Mouse (Mus musculus): ENCODE results near the gene Cib4.

The Cib4 gene

DNA sequence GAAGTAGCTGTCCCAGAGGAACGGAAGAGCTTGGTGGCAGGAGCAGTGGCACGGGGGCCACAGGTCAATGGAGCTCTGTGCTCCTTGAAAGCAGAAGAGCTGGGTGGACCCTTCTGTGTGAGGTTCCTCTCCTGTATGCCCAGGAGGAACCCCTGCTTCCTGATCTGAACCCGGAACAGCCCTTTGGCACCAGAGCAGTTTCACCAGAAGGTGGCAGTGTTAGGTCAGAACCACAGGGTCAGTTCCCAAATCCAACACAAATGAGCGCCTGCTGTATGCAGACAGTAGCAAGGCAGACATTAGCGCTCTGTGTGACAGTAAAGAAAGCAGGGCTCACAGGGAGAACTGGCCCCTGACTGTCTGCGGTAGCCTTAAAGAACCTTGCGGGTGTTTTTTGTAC is 29.3 kb downstream of the Cib4 start:
- DNase-seq, result peak; percentile 79 to 85

DNA sequence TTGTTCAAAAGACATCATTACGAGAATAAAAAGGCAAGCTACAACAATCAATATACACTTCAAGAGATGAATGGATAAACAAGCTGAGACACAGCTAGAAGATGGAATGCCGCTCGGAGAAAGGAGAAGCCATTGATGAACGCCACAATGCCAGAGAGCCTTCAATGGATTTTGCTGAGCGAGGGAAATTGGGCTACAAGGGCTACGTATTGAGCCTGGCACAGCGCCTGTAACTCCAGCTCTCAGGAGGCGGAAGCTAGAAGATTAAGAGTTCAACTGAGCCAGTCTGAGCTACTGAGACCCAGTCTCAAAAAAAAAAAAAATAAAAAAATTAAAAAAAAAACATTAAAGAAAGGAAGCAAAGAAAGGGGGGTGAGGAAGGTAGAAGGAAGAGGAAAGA is 32.5 kb downstream of the Cib4 start:
- DNase-seq, result peak; percentile 39 to 52

DNA sequence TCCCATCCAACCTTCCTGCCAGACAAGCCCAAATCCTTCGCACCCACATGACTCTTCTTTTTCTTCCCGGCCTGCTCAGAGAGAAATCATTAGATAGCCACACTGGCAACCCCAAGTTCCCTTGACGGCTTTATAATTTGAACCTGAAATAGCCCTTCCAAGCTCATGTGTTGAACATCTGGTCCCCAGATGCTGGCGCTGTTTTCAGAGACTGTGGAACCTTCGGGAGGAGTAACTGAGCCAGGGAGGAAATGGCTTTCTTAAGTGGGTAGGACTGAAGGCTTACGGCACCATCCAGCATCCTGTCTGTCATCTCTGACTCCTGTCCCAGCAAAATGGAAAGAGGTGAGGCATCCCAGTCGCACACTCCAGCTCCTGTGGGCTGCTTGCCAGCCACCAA is 48.3 kb downstream of the Cib4 start:
- no peak for DNase-seq

DNA sequence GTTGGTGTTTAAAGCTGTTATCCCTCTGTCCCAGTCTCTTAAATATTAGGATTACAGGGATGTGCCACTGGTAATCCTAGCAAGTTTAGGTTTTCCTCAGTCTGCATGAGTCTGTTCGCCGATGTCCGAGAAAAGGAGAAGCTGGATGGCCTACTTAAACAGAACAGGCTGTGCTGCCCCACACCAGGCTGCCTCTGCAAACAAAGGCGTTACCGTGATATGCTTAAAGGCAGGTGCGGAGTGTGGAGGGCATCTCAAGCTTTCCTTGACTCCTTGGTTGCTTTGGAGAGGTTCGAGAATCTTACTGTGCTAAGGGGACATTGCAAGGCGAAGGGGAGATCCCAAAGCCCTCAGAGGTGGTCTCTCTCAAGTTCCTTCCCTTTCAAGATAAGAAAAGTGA is 48.8 kb downstream of the Cib4 start:
- no peak for DNase-seq

DNA sequence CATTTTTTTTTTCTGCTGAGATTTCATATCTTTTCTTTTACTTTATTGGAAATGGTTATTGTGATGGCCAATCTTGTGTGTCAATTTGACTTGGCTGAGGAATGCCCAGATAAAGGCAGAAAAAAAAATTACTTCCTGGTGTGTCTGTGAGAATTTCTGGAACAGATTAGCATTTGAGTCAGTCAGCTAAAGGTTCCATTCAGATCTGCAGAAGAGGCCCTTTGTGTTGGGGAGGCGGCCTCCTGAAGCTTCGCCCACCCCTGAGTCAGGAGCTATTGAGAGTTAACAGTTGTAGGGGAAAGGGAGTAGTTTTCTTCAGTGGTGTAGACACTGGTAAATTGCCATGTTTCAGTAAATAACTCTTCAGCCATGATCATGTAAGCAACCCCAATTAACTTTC is 50.3 kb downstream of the Cib4 start:
- no peak for DNase-seq

DNA sequence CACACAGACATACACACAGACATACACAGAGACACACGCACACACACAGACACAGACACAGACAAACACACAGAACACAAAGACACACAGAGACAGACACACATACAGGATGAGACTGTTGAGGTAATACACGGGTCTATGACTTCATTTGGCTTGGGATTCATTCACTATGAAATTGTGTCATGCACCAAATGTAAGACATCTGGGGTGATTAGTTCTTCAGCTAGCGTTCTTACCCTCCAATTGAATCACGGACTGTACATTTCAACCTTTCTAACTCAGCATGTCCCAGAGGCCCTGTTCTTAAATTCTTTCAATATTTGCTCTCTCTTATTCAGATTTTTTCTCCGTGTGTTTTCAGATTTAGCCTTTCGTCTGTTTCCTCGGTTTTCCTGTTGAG is 51.0 kb downstream of the Cib4 start:
- no peak for DNase-seq

DNA sequence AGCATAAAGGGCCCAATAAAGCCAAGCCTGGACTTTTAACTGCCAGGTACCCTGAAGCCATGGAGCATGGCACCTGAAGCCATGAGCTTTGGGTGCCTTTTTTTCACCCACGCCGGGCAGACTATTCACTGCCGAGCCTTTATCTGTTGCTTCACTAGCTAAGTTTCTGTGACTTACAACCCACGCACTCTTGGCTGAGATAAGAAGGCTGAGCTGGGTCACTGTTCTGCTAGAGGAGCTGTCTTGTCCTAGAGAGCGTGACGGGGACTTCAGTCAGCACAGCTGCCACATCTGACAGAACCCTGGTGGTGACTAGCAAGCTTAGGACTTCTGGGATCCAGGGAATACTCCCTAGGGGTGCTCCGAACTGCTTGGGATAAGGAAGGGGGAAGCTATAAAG is 51.9 kb downstream of the Cib4 start:
- no peak for DNase-seq

DNA sequence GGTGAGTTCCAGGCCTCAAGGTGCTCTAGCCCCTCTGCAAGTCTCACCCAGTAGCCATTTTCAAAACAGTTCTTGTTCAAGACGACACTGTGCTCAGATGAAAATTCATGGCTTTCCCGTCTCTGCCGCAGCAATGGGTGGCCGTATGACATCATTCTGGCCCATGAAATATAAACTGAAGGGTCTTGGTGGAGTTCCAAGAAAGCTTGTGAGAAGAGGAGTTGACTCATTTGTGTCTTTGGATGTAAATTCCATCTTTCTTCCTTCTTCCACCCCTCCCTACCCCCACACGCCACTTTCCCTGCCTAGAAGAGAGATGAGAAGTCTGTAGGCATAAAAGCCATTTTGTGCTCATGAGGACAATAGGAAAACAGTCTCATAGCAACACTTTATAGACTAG is 54.8 kb downstream of the Cib4 start:
- DNase-seq, result no peak

DNA sequence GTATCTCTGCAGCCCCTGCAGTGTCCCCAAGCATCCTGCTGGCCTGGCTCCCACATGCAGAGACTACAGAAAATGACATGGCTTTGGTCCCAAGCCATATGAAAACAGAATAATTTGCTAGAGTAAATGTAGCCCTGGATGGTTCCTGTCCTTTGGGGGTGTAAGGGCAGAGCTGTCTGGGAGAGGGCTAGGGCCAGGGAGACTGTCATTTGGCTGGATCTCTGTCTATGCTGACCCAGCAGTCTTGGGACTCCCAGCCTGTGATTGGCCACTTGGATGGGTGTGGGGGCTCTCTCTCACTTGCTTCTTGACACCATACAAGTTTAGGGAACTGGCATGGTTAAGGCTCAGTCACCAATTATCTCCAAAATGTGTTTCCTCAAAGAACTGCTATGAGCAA is 55.4 kb downstream of the Cib4 start:
- no peak for DNase-seq

DNA sequence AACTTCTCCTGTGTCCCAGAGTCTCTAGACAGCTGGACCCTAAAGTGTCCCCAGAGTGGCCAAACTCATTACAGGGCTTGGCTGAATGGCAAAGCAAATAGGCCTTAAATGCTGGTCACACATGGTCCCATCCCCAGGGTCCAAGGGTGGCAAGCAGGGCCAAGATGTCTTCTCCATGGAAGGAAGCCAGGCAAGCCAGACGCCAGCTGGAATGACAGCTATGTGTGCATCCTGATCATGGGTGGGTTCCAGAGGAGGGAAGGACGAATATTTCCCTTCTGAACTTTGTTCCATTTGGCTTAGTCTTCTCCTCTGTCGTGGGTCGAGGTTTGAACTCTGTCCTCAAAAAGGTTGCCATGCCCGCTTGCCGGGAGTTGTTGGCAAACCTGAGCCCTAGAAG is 60.5 kb downstream of the Cib4 start:
- peak; percentile 81 to 86 for DNase-seq

DNA sequence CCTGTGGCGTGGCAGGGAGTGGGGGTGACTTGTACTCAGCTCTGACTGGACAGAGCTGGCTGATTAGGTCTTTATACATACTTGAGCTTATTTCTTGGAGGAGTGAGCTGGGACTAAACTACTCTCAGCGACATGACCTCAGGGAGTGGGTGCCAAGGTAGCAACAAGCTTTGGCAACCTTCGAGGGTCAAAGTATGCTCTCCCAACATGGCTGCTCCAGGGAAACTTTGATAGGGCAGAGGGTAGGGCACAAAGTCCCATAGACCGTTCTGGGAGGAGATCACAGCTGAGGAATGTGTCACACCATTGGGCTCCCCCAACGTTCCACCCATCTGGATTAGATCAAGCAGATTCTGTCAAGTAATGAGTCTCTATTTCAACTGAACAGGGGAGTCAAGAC is 61.0 kb downstream of the Cib4 start:
- DNase-seq, result no peak

DNA sequence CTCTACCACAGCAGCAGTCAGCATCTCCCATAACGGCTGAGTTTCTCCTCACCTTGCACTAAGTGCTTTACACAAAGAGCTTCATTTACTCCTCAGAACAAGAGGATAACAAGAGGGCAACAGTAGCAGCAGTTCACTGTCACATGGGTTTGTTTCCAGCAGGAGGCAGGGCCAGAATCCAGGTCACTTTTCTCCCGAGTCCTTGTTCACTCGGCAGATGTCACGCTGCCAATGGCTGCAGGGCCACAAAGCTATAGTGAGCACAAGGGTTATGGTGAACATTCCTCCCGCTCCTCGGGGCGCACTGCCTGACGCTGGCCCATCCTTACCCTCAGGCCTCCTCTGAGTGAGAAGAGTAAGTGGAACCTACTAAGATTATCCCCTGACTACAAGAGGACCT is 62.1 kb downstream of the Cib4 start:
- DNase-seq, result peak; percentile 34 to 44

DNA sequence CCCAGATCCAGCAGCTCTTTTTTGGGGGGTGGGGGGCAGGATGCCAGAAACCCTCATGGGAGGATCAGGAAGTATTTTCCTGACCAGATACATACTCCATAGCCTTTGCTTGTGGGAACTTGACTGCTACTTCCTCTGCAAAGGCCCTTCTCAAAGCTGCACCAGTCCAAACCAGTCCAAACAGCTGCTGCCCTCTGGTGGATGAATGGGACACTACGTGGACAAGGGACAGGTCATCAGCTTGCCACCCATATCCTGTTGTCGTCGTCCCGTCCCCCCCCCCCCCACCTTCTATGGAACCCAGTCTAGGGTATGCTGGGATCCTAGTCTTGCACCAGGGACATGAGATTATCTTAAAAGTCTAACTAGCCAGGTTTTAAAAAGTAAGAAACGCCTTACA is 63.3 kb downstream of the Cib4 start:
- DNase-seq, result peak; percentile 90 to 94

DNA sequence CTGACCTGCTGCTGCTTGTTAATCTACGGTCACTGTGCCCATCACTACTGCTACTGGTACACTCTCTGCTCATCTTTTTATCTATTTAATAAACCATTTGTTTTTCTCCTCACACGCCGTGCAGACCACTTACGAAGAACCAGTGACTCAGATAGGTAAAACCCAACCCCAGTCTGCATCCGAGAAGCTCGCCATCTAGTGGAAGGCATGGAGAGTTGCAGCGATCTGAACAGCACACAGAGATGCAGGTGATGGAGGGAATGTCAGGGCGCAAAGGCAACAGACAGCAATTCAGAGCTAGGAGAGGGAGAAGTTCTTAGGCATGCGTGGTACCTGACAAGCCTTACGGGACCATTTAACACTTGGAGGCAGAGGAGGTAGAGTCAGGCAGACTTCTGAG is 69.1 kb downstream of the Cib4 start:
- peak; percentile 63 to 80 for DNase-seq

DNA sequence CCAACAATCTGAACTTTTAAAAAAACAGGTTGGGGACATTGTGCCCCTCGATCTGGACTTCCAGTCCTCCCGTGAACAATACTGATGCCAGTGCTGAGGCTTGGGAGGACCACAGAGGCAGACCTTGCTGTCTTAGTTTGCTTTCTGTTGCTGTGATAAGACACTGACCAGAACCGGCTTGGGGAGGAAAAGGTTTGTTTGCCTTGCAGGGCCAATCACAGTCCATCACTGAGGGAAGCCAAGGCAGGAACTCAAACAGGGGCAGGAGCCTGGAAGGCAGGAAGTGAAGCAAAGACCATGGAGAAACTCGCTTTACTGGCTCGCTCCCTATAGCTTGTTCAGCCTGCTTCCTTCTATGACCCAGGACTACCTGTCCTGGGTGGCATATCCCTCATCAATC is 73.5 kb downstream of the Cib4 start:
- DNase-seq, result no peak

DNA sequence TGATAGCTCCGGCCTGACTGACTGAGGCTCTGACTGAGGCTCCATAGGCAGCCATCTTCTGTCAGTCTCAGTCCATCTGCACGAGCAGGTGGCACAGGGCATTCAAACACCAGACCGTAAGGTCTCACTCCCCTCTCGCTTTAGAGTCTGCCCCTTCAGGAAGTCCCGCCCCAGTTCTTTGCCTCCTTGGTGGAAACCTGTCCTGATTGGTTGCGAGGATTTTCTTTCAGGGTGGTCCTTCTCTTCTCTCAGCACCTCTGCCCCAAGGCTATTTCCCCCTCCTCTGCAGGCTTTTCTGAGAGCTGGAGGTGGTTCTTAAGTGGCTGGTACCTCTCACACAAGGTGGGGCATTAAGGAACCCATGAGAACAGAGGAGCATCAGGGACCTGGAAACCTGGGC is 75.2 kb downstream of the Cib4 start:
- DNase-seq, result no peak

DNA sequence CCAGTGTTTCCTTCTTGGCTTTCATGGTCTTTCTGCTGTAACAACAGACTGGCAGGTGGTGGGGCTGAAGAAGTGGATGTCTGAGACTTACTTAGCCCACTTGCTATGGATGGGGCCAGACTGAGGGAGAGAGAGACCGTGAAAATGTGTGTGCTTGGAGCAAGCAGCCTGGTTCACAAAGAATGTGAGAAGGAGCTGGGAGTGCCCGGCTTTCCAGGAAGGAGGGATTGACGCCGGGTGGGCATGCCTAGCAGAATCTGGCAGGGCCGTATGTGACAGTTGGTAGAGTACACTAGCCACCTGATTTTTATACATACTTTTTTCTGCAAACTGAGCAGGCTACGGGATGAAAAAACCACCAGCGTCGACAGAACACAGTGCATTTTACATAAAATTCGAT is 79.3 kb downstream of the Cib4 start:
- DNase-seq, result peak; percentile 47 to 58

DNA sequence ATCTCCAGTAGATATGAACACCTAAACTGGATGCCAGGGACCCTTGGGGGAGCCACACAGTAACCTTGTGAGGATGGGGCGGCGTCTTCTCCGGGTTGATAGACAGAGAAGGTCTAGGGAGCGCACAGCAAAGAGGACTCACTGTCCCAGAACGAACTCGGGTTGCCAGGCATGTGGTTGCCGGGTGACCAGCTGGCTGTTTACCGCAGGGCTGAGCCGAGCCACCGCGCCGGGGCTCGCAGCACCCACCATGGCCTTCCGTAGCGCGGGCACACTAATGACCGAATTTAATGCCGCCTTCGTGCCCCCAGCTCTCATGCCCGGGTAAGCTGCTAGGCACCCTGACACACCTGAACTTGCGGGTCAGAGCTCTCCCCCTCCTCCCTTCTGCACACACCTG is 79.8 kb downstream of the Cib4 start, which contains the start of gene 1700001C02Rik:
1700001C02Rik (plus strand) TSS at position 187 of the 400 bp plus-strand sequence.
- DNase-seq, result peak; percentile 53 to 55

DNA sequence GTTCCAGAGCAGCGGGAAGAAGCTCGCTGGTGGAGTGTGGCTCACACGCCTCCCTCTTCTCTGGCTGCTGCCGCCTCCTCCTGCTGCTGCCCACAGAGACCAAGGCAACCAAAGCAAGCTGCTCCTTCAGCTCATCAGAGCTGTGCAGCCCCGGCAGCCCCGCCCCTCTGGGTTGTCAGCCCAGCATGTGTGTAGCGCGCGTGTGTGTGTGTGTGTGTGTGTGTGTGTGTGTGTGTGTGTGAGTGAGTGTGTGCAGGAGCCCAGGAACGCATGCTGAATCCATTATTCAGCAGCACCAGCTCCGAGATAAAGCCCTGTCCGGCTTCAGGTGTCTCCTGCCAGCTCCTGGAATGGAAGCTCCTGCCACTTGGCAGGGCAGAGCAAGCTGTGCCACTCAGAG is 83.8 kb downstream of the Cib4 start, which contains the start of gene Otof:
Otof (minus strand) TSS at position 112 of the 400 bp plus-strand sequence.
- DNase-seq, result peak; percentile 67 to 68

DNA sequence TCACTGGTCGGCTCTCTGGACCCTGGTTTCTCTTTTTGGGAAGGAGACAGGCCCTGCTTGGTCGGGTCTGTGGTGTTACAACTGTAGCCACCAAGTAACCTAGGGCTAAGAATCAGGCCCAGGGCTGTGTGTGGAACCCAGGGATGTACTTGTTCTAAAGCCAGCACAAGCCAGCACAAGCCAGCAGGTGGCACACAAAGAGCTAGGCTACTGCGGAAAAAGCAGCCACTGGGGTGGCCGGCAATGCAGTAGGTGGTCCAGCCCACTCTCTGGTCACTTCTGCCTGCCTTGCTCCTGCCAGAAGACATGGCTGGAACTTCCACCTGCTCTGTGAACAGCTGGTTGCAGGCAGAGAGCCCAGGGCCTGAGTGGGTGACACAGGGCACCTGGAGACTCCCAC is 85.5 kb downstream of the Cib4 start:
- DNase-seq, result no peak

DNA sequence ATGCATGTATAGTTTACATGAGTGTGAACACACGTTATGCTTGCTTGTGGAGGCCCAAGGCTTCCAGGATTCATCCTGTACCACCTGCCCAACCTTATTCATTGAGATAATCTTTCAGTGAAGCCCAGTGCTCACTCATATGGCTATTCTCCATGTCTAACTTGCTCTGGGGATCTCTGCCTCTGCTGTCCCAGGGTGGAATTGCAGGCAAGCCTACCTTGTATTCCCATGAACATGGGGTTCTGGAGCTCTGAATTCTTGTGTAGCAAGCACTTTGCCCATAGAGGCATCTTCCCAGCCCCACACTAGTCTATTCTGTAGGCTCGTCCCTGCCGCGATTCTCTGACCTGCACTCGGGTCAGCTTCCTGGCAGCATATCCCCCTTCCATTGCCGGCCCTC is 89.6 kb downstream of the Cib4 start:
- peak; percentile 63 to 66 for DNase-seq

DNA sequence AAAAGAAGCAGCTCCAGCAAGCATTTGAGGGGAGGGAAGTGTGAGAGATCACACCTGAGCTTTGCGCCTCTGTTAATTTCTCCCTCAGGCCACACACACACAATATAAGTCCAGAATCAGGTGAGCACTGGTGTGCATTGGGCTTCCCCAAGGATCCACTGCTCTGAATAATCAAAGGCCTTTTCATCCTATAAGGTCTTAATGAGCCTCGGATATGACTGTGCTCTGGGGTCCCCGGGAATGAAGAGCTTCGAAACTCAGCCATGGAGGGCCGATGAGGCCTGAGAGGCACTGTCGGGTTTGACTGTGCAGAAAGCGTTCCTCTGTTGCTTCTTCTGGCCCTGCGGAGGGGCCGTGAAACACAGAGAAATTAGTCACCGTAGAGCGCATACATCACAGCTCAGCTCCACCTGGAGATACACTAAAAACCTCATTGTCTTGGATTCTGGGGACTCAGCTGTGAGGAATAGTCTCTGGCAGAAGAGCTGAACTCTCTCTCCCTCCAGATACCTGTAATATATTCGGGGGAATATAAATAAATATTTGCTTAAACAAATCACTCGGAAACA is 101.2 kb downstream of the Cib4 start:
- DNase-seq, result no peak

DNA sequence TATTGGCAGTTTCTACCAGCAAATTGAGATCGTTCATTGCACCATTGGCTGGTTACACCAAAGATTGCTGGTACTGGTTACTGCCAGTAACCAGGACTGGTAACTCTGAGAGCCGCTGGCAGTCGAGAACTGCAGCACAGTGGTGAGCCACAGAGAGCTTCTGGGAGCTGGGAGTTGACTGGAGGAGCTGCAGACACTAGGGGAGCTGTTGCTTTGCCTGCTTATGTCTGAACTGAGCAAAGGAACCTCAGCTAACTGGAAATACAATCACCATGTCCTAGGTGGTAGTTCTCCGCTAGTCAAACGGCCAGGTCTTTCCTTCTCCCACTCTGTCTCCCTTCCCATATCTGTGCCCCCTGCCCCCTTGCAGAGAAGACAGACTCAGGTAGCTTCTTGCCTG is 103.4 kb downstream of the Cib4 start:
- peak; percentile 34 to 45 for DNase-seq

DNA sequence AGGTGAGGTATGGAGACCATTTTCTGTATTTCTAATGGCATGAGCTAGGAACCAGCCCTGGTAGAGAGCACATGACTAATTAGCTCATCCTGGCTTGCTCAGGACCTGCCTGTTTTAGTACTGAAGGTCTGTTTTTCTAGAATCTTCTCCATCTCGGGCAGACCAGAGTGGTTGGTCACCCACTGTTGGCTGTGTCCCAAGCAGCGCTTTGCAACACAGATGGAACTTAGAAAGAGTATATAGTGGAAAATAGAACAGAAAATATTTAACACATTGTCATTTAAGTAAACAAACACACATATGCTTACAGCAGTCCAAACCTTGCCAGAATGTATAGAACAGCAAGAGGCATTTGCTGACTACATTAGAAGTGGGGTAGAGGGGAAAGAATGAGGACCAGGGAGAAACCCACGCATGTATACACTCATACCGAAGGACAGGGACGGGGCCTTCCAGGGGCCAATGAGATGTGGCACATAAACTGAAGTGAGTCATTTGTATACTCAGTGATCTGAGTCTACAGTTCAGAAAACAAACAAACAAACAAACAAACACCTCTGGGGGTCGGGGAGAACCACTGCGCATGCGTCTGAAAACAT is 105.2 kb downstream of the Cib4 start:
- no peak for DNase-seq

DNA sequence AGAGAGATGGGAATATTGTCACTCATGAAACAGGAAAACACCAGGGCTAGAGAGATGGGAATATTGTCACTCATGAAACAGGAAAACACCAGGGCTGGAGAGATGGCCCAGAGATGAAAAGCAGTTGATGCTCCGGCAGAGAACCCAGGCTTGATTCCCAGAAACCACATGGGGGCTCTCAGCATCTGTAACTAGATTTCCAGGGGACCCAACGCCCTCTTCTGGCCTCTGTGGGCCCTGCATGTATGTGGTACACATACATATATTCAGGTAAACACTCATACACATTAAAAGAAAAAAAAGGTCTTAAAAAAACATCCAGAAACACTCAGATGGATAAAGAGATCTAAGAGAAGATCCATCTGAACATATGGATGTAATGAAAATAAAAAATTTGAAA is 106.7 kb downstream of the Cib4 start:
- peak; percentile 50 to 61 for DNase-seq
